18 mouse cellular contexts compared by ENCODE assay signal in the genomic region with DNA sequence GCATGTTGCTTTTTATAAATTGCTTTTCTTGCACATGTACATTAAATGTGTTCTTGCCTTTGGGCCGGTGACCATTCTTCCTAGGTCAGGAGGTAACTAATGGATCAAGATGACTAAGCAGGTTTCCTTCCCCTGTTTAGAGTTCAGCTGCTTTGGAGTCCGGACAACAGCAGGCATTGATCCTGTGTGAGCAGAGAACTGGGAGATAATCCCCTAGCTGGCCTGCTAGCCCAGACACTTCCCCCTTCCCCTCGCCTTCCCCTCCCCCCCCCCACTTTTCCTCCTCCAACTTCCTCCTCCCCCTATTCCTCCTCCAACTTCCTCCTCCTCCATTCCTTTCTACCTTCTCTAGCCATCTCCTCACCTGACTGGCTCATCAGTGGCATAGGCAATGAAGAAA.
A peak's percentile ranks its signal among the peaks of the same experiment; 100 is the strongest.
DNase-seq lines count a peak whose midpoint lies in the region; ATAC-seq and TF ChIP-seq lines count a peak whose summit lies in the region.
"Had no signal": no experiment of that assay in that cellular context is flagged by ENCODE, and none has a peak within 500 bp of the region (broad histone marks: within the 10 kb centered on the region; RNA-seq: fewer than 3 reads in every experiment).

No protein-coding gene starts in this region.

- H3K27ac ChIP-seq in forebrain, embryonic 10.5 days, result peak overlapping the region; percentile 35; the same call in 1 of the 2 replicates
- H3K27ac ChIP-seq in forebrain, embryonic 12.5 days, result no peak overlapping the region; the same call in 1 of the 2 replicates
- H3K27ac ChIP-seq in liver, adult 2 months (replicated peaks; ENCODE audit: insufficient read depth, low read depth, low read length), result no peak overlapping the region
- no peak overlapping the region for H3K27ac ChIP-seq in liver, embryonic 11.5 days (ENCODE audit: low read depth, low read length)
- H3K27ac ChIP-seq in midbrain, embryonic 12.5 days (replicated peaks), result peak overlapping the region; percentile 71
- H3K27ac ChIP-seq in kidney, embryonic 16.5 days (ENCODE audit: low read length), result no peak overlapping the region
- H3K27ac ChIP-seq: limb, embryonic 13.5 days; liver, embryonic 15.5 days; neural tube, embryonic 12.5 days had no signal

- no peak for TF ChIP-seq POLR2A in liver, adult 2 months (IDR thresholded peaks at IDR 0.05; ENCODE audit: extremely low read depth, insufficient read depth, low read length)

- H3K36me3 ChIP-seq in forebrain, embryonic 10.5 days (replicated peaks), result peaks cover under 1% of the 10 kb centered on the region; the same call in 1 of the 2 replicates
- no peaks in the 10 kb centered on the region for H3K36me3 ChIP-seq in forebrain, embryonic 12.5 days (replicated peaks)
- H3K36me3 ChIP-seq in liver, adult 2 months (ENCODE audit: control insufficient read depth, insufficient read depth, low read length), result no peaks in the 10 kb centered on the region
- H3K36me3 ChIP-seq in liver, embryonic 11.5 days (ENCODE audit: control insufficient read depth, insufficient read depth, low read length), result no peaks in the 10 kb centered on the region
- no peaks in the 10 kb centered on the region for H3K36me3 ChIP-seq in midbrain, embryonic 12.5 days
- no peaks in the 10 kb centered on the region for H3K36me3 ChIP-seq in kidney, embryonic 16.5 days (ENCODE audit: insufficient read depth, low read length)
- H3K36me3 ChIP-seq: G1E; limb, embryonic 13.5 days; liver, embryonic 15.5 days; neural tube, embryonic 12.5 days had no signal

- no peak for ATAC-seq in forebrain, embryonic 12.5 days (ENCODE audit: low FRiP score)
- no peak for ATAC-seq in liver, embryonic 11.5 days (replicated peaks; ENCODE audit: low FRiP score)
- ATAC-seq in midbrain, embryonic 12.5 days (ENCODE audit: low FRiP score, low read depth), result peak; percentile 45; the same call in 1 of the 2 replicates
- ATAC-seq in kidney, embryonic 16.5 days (ENCODE audit: low FRiP score, low TSS enrichment), result no peak
- ATAC-seq: forebrain, postnatal 0 days had no signal

- peaks cover 69% of the 10 kb centered on the region for H3K4me1 ChIP-seq in forebrain, embryonic 10.5 days
- H3K4me1 ChIP-seq in forebrain, embryonic 12.5 days, result peaks cover 70% of the 10 kb centered on the region
- peaks cover 4% of the 10 kb centered on the region; the same call in 1 of the 2 replicates for H3K4me1 ChIP-seq in liver, adult 2 months (ENCODE audit: control insufficient read depth, insufficient read depth, low read length)
- 0 out of 2 replicates have a peak, but pooled peaks cover 5% of the 10 kb centered on the region for H3K4me1 ChIP-seq in liver, embryonic 11.5 days (replicated peaks; ENCODE audit: control insufficient read depth, insufficient read depth, low read length)
- H3K4me1 ChIP-seq in midbrain, embryonic 12.5 days, result peaks cover 71% of the 10 kb centered on the region
- peaks cover 31% of the 10 kb centered on the region for H3K4me1 ChIP-seq in kidney, embryonic 16.5 days (ENCODE audit: insufficient read depth, low read length)
- H3K4me1 ChIP-seq: liver, embryonic 15.5 days had no signal

- H3K9ac ChIP-seq in forebrain, embryonic 12.5 days, result no peak overlapping the region
- H3K9ac ChIP-seq in liver, adult 2 months (ENCODE audit: low read depth, low read length), result no peak overlapping the region
- no peak overlapping the region for H3K9ac ChIP-seq in liver, embryonic 11.5 days (ENCODE audit: low read depth, low read length)
- H3K9ac ChIP-seq in midbrain, embryonic 12.5 days (replicated peaks), result no peak overlapping the region
- no peak overlapping the region for H3K9ac ChIP-seq in kidney, embryonic 16.5 days (replicated peaks; ENCODE audit: low read length)
- H3K9ac ChIP-seq: forebrain, postnatal 0 days; hindbrain, embryonic 14.5 days; limb, embryonic 13.5 days; liver, embryonic 15.5 days; neural tube, embryonic 12.5 days had no signal

- no peak for TF ChIP-seq CTCF in liver, adult 2 months (IDR thresholded peaks at IDR 0.05; ENCODE audit: low read depth, low read length)

- no peaks in the 10 kb centered on the region for H3K79me2 ChIP-seq in liver, adult 2 months (ENCODE audit: control insufficient read depth, insufficient read depth, low read length)

- H3K27me3 ChIP-seq in forebrain, embryonic 10.5 days (ENCODE audit: poor library complexity, severe bottlenecking), result no peaks in the 10 kb centered on the region
- H3K27me3 ChIP-seq in forebrain, embryonic 12.5 days, result no peaks in the 10 kb centered on the region
- no peaks in the 10 kb centered on the region for H3K27me3 ChIP-seq in liver, adult 2 months (ENCODE audit: control insufficient read depth, insufficient read depth, low read length)
- no peaks in the 10 kb centered on the region for H3K27me3 ChIP-seq in liver, embryonic 11.5 days (replicated peaks; ENCODE audit: control insufficient read depth, insufficient read depth, low read length)
- H3K27me3 ChIP-seq in midbrain, embryonic 12.5 days, result no peaks in the 10 kb centered on the region
- no peaks in the 10 kb centered on the region for H3K27me3 ChIP-seq in kidney, embryonic 16.5 days (ENCODE audit: insufficient read depth, low read length)
- H3K27me3 ChIP-seq: limb, embryonic 13.5 days; neural tube, embryonic 12.5 days had no signal

- no peak overlapping the region for H3K4me3 ChIP-seq in forebrain, embryonic 10.5 days
- H3K4me3 ChIP-seq in forebrain, embryonic 12.5 days (replicated peaks), result no peak overlapping the region
- H3K4me3 ChIP-seq in liver, adult 2 months (ENCODE audit: insufficient read depth, low read depth, low read length), result no peak overlapping the region
- no peak overlapping the region for H3K4me3 ChIP-seq in liver, embryonic 11.5 days (ENCODE audit: low read depth, low read length)
- H3K4me3 ChIP-seq in midbrain, embryonic 12.5 days, result no peak overlapping the region
- no peak overlapping the region for H3K4me3 ChIP-seq in kidney, embryonic 16.5 days (ENCODE audit: low read length)
- H3K4me3 ChIP-seq: limb, embryonic 13.5 days; liver, embryonic 15.5 days; neural tube, embryonic 12.5 days had no signal

- no peak overlapping the region for H3K4me2 ChIP-seq in forebrain, embryonic 12.5 days
- no peak overlapping the region for H3K4me2 ChIP-seq in liver, embryonic 11.5 days
- H3K4me2 ChIP-seq in midbrain, embryonic 12.5 days (replicated peaks), result peak overlapping the region; percentile 19
- H3K4me2 ChIP-seq in kidney, embryonic 16.5 days (replicated peaks; ENCODE audit: low read depth, low read length), result no peak overlapping the region
- H3K4me2 ChIP-seq: limb, embryonic 13.5 days; liver, embryonic 15.5 days had no signal

- 9% methylated on average over 3 of the region's 3 CpGs for WGBS in forebrain, embryonic 10.5 days
- WGBS in forebrain, embryonic 12.5 days, result 13% methylated on average over 3 of the region's 3 CpGs
- WGBS in liver, adult 2 months, result 11% methylated on average over 3 of the region's 3 CpGs
- WGBS in liver, embryonic 11.5 days, result 9% methylated on average over 3 of the region's 3 CpGs
- WGBS in midbrain, embryonic 12.5 days, result 13% methylated on average over 2 of the region's 3 CpGs
- 22% methylated on average over 2 of the region's 3 CpGs for WGBS in kidney, embryonic 16.5 days

- H3K9me3 ChIP-seq in forebrain, embryonic 10.5 days, result no peaks in the 10 kb centered on the region
- no peaks in the 10 kb centered on the region for H3K9me3 ChIP-seq in forebrain, embryonic 12.5 days
- H3K9me3 ChIP-seq in liver, embryonic 11.5 days (ENCODE audit: control insufficient read depth, low read length), result no peaks in the 10 kb centered on the region
- H3K9me3 ChIP-seq in midbrain, embryonic 12.5 days, result no peaks in the 10 kb centered on the region
- no peaks in the 10 kb centered on the region for H3K9me3 ChIP-seq in kidney, embryonic 16.5 days (ENCODE audit: low read length)
- H3K9me3 ChIP-seq: G1E; limb, embryonic 13.5 days; liver, embryonic 15.5 days; neural tube, embryonic 12.5 days had no signal

- no peak for DNase-seq in forebrain, embryonic 10.5 days (ENCODE audit: extremely low spot score, low spot score)
- DNase-seq in liver, adult 2 months (ENCODE audit: extremely low read depth, low read depth, low spot score), result peak; percentile 40
- no peak for DNase-seq in liver, embryonic 11.5 days (ENCODE audit: low spot score)
- peak; percentile 49 for DNase-seq in retina, postnatal 1 day
- DNase-seq in frontal cortex, postnatal 25 days (ENCODE audit: low spot score in 2 of 2), result no peak
- DNase-seq: cerebellum, adult 2 months; forebrain, postnatal 0 days; kidney, adult 18-20 months; spleen, adult 18-20 months; thymus, adult 2 months had no signal

Comparison
In these comparisons a context has a peak if more than half of its experiments do, and no peak if none do; other contexts are left out.
1. DNase-seq: peak in liver, adult 2 months (single experiment) and retina, postnatal 1 day (single experiment); none in forebrain, embryonic 10.5 days (single experiment), liver, embryonic 11.5 days (single experiment) and frontal cortex, postnatal 25 days (0 of 2).
2. H3K27ac ChIP-seq: peak in forebrain, embryonic 10.5 days (single experiment) and midbrain, embryonic 12.5 days (single experiment); none in forebrain, embryonic 12.5 days (single experiment), liver, adult 2 months (single experiment), liver, embryonic 11.5 days (single experiment) and kidney, embryonic 16.5 days (single experiment).